Mouse (Mus musculus) adrenal gland, postnatal 10 days (tissue): ENCODE measurements at regions not wholly inside any gene's neighbourhood (a gene's known extent, or its start where the extent isn't known, plus 50 kb on each side); places are given as distances from the start of the nearest gene placed in this dataset.

ENCODE experiments used
- DNase-seq: peaks from one replicate; pipeline ENCODE4 v3.0.0; 2021; ENCODE audit warnings: mixed read lengths

DNA sequence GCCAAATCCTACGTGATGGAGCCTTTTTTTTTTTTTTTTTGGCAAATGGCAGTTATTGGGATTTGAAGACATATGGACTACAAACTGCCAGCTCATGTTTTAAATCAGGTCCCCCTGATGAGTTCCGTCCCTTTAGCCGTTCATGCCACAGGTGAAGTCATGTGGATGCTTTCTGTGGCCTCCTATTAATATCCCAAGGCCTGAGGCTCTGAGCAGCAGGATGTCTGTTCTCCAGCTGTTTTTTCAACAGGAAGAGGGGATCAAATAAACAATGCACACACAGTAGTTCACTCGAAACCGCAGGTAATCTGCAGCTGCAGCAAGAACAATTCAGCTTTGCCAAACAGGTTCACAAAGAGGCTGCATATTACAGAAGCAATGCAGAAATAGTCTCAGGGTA lies 112.1 kb downstream of the Dusp6 start:
- no peak for DNase-seq

- no peak for DNase-seq
Measured at GRCm38 (mm10) chr10:99376430-99376829, 113.4 kb downstream of the Dusp6 start.

DNA sequence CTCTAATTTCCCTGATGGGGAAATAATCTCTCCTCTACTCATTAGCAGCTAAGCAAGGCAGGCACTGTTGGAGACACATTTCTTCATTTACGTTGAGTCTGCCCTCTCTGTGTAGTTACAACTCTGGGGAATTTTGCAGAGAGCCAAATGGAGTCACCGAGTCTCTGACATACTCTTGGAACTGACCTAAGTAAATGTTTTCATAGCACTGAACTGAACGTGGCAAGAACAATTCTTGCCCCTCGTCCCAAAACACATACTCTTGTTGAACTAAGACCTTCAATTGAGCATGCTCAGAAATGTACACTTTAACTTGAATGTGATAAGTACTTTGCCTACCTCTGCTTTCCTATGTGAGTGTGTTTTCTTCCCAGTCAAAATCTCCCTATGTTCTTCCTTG lies 114.5 kb downstream of the Dusp6 start:
- no peak for DNase-seq

- no peak for DNase-seq
Measured at GRCm38 (mm10) chr10:99379156-99379555, 116.1 kb downstream of the Dusp6 start.

DNA sequence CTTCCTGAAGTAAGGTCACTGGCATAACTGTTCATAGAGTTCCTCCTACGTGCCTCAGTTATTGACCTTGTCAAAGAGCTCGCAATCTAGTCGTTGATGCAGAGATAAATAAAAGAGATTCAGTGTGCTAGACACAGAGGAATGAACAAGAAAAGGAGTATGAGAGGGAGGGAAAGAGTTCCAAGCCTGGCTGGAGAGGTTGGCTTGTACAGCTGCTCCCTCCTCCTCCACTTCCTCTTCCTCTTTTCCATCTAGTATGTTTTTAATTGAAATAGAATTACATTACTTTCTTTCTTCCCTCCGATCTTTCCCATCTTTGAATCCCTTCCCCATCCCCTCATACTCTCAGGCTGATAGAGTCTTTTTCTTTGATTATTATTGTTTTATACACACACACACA lies 117.1 kb downstream of the Dusp6 start:
- no peak for DNase-seq

DNA sequence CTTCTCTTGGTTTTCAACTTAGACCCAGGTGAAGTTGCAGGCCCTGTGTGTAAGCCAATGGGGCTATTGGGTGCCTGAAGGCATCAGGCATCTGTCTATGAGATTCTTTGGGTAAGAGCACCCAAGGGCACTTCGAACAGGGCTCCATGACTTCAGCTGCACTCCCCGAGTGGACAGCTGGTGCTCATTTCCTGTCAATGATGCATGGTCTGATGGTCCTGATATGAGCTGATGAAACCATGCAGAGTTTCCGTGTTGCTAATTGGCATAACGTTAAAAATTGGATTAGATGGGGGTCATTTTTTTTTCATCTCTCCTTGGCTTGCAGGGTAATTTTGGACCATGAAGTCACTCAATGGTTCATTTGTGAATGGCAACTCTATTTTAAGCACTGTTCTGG lies 120.0 kb downstream of the Dusp6 start:
- DNase-seq = no peak

DNA sequence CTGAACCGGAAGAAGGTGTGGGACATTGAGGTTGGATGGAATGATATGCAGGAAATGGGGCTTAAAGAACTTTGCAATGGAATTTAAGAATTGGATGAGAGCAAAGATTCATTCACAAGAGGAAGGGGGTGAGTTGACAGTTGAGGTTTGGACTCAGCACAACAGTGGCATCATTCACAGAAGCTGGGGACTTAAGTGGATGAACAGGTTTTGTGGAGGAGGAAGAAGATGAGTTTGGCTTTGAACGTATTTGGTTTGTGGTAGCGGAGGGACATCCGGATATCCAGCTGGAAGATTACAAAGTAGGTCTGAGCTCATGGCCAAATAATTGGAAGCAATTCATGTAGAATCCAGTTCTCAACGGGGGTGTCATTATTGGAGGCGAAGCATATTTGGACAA lies 121.3 kb downstream of the Dusp6 start:
- no peak for DNase-seq

GRCm38 (mm10) chr10:99384851-99385250 lies 121.8 kb downstream of the Dusp6 start:
- peak; percentile 27 for DNase-seq

GRCm38 (mm10) chr10:99385854-99386253 lies 122.8 kb downstream of the Dusp6 start:
- no peak for DNase-seq

GRCm38 (mm10) chr10:99388526-99388925 lies 125.5 kb downstream of the Dusp6 start:
- peak; percentile 80 for DNase-seq

- DNase-seq = no peak
Measured at GRCm38 (mm10) chr10:99388986-99389385, 126.0 kb downstream of the Dusp6 start.

GRCm38 (mm10) chr10:99390609-99391183 lies 127.7 kb downstream of the Dusp6 start:
- no peak for DNase-seq

GRCm38 (mm10) chr10:99391725-99392124 lies 128.7 kb downstream of the Dusp6 start:
- DNase-seq = no peak

- DNase-seq = no peak
Measured at GRCm38 (mm10) chr10:99392979-99393378, 129.9 kb downstream of the Dusp6 start.

DNA sequence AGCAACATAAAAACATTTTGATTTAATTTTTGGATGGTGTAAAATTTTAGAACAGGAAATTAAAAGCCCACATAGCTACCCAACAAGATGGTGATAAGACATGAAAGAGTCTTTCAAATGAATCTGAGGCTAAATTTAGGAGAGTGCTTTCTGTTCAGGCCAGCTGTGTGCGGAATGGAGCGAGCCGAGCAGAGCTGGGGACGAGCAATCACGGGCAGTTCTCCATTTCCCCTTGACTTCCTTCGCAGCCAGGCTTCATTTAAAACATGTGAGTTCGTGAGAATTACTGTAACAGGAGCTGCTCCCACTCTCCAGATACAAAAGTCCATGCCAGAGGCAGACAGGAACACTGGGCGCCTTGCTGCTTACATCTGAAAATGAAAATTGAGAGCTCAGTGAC lies 130.5 kb downstream of the Dusp6 start:
- DNase-seq = no peak

GRCm38 (mm10) chr10:99395411-99395810 lies 132.4 kb downstream of the Dusp6 start:
- peak; percentile 30 for DNase-seq

- no peak for DNase-seq
Measured at GRCm38 (mm10) chr10:99396630-99397029, 133.6 kb downstream of the Dusp6 start.

DNA sequence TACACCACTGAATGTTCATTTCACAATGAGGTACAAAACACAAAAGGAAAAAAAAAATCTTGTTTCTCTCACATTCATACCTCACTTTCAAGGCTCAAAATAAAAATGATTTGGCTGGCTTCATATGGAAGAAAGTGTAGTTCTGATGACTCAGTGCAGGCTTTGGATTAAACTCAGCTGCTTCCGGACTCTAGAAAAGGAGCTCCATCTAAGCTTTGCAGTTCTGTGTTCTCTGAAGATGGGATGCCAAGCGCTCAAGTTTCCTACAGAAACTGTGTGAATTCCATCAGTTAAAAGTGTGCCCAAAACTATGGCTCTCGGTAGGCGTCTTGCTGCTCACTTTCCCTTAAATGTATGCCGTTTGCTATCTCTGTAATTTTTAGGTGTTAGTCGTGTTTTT lies 137.0 kb downstream of the Dusp6 start:
- no peak for DNase-seq

GRCm38 (mm10) chr10:99406764-99407163 lies 143.7 kb downstream of the Dusp6 start:
- DNase-seq = no peak

- no peak for DNase-seq
Measured at GRCm38 (mm10) chr10:99408786-99409185, 145.8 kb downstream of the Dusp6 start.

DNA sequence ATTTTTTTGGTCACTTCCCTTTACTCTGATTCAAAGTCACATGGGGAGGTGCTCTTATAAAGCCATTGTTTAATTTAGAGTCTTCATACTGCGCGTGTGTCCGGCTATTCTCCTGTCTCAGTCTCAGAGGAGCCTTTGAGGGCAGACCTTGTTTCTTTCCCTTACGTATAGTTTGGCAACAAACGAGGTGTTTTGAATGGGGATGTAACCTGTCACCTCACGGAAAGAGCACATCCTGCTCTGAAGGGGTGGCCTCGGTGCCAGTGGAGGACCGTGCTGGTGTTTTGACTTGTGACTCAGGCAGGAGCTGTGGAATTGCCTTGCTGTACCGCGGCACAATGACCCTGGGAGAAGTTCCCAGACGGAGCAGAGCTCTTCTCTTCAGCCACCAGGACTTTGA lies 146.7 kb downstream of the Dusp6 start:
- peak; percentile 67 for DNase-seq

- DNase-seq = no peak
Measured at GRCm38 (mm10) chr10:99410754-99411153, 147.7 kb downstream of the Dusp6 start.

DNA sequence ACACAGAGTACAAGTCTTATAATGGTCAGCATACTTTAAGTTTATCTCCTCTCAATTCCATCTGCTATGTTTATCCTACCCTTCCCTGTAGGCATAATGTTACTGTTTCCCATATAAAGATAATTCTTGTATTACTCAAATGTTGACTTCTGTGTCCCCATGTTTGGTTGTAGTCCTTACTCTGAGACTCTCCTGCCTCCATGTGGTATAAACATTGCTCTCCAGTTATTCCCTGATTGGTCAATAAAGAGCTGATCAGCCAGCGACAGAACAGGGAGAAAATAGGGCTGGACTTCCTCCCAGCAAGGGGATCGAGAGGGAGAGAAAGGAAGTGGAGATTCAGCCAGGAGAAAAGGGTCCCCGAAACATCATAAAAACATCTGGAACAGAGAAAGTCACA lies 150.4 kb downstream of the Dusp6 start:
- DNase-seq = no peak

DNA sequence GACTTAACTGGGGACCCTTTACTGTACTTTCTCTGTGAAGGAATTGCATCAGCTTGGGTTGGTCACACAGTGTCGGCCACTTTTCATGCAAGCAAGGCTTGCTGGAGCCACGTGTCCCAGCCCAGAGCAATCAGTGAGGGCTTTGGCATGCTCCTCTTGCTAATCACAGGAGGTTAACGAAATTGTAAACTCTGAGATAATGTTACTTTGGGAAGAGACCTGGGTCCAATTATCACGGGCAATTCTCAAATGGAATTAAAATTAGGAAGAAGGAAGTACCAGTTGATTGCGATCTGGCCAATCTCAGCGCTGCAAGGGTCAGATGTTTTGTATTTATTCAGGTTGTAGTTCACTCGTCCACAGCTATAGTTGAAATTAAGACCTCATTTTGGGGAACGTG lies 153.2 kb downstream of the Dusp6 start:
- DNase-seq = no peak

- DNase-seq = no peak
Measured at GRCm38 (mm10) chr10:99416896-99417479, 154.0 kb downstream of the Dusp6 start.
